Mouse (Mus musculus) layer of hippocampus, adult 8-10 months (tissue): Measurements from ENCODE around the gene Csnk2a2. TPM values are rescaled to one million over a fixed set of nuclear protein-coding genes. Genes with fewer than 3 reads are reported as not detected.

ENCODE experiments used
- DNase-seq, 2 experiments: peaks; one replicate each; pipeline ENCODE4 v3.0.0; 2022; ENCODE audit warnings: low spot score in 2 of 2
- total RNA-seq, 4 experiments: library from RNA; stranded (reverse); gene quantifications; 2 replicates each; pipeline ENCODE4 v1.2.4; 2022

Gene Csnk2a2
- 10 to 100 TPM; 61.1 to 82.5 (median 70.6) TPM for total RNA-seq

DNA sequence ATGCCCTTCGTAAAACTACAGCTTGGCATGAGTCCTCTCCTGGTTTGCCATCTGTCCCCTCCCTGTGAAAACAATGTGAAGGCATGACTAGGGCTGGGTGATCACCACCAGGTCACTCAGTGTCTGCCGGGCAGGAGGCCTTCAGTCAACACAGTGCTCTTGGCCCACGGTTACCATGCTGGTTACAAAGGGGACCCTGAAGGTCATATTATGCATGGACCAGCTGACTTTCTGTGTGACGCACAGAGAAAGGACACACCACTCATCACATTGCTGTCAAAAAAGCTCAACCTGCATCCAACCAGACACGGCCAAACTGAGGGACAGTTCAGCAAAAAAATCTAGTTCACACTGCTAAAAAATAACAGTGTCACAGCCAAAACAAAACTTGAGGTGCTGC is at the start of gene Csnk2a2:
Gene Csnk2a2, minus strand, starts transcription at position 34 of the 400 bp plus-strand sequence.
- DNase-seq = no peak

DNA sequence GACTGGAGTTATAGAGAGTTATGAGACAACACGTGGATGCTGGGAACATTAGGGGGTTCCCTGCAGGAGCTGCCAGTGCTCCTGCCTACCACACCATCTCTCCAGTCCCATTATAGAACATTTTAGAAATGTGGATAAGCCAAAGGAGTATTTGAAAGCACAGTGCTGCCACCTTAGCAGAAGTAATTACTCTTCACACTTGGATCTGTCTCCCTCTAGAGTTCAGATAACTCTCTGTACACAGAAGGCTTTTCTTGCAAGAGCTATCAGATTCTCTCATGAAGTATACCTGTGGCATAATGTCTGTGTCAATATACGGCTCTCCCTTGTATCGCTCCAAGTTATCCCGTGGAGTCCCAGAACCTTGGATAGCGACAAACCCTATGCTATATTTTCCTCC is 49.6 kb upstream of the Csnk2a2 start:
- DNase-seq = no peak

DNA sequence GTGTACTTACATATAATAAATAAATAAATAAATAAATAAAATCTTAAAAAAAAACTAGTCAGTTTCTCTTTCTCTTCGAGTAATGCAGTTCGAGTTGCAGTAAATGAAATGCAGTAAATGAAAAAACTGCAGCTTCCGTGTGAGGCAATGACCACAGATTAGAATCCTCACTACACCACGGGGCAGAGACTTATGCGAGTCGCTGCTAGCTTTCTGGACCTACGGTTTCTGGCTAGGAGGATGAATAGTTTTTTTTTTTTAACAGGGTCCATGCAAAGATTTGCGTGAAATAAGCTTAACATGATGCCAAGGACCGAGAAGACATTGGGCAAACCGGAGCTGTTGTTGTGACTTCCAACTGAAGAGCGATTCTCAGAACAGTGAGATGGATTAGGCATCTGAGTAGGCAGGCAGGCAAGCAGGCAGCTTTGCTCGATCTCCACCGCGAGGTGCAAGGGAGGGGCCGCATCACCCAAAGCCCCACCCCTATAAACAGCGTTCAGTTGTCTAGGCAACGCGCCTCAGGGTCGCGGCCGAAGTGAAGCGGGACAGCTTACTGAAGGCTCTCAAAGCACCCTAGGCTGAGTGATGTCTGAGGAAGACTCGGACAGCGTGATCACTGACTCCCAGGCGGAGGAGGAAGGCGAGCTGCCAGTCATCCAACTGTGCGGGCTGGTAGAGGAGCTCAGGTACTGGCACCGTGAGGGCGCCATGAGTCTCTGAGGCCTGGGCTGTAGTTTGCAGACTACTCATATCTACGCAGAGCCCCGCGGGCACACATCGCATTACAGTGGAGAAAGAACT is 43.9 kb upstream of the Csnk2a2 start, which contains the start of gene Ccdc113:
Gene Ccdc113, plus strand, starts transcription at position 502 of the 804 bp plus-strand sequence.
- peak; percentile 38 to 55 for DNase-seq

DNA sequence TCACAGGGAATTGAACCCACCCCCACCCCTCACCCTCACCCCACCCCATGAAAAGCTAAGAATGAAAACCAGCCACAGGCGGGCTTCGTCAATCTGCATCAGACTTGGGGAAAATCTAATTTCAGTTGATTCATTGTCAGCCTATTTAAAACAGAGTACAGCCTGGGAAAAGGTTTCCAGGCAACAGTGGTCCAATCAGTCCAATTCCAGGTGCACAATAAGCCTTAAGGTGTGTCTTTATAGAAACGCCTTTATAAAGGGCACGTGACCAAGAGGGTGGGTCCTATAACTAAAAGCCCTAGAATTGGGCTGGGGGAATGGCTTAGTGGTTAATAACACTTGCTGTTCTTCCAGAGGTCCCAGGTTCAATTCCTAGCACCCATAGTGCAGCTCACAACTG is 42.4 kb upstream of the Csnk2a2 start:
- no peak for DNase-seq

DNA sequence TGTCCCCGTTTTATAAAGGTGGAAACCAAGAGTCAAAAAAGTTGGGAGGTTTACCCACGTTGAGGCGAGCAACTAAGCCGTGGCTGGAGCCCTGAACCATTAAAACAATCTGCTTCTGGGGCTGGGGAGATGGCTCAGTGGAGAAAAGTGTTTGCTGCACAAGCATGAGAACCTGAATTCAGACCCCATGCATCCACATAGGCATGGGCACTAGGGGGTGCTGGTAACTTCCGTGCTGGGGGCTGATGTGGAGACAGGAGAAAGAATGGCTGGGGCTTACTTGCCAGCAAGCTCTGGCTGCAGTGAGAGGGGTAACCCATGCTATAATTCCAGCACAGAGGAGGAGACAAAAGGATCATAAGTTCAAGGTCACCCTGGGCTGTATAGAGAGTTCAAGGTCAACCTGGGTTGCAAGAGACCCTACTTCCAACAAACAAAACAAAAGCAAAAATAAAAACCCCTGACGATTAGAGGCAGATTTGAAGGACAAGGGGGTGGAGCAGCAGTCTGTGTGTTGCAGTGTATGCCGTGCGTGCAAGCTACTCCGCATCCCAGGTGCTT is 39.0 kb upstream of the Csnk2a2 start:
- no peak for DNase-seq

DNA sequence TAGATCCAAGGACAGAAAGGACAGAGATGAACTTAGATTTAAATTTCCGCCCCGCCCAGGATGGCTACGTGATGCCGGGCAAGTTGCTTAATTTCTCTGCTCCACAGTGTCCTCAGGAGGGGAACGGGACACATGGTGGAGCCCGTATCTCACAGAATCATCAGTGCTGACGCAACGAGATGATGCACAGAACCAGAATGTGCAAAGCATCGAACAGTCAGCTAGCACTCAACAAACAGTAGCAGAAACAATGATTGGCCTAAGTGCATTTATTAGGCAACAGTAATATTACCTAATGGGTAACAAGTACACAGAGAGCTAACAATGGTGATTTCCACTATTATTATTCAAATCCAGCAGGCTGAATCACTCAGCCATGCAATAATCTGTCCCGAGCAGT is 38.4 kb upstream of the Csnk2a2 start:
- DNase-seq = no peak

DNA sequence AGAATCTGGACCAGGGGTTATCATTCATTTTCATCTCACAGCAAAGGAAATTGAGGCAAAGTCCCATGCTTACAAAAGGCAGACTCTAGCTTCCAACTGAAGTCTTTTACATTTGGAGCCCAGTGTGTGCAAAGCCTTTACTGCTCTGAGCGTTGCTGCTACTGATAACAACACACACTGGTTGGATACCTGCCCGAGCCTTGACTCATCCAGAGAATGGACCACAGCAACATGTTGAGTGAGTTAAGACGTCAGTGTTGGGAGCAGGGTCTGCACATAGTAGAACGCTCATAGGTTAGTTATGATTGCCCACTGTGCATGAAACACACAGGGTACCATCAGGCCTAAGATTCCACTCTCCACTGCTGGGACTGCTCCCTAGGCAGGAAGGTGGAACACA is 34.2 kb upstream of the Csnk2a2 start:
- no peak for DNase-seq

DNA sequence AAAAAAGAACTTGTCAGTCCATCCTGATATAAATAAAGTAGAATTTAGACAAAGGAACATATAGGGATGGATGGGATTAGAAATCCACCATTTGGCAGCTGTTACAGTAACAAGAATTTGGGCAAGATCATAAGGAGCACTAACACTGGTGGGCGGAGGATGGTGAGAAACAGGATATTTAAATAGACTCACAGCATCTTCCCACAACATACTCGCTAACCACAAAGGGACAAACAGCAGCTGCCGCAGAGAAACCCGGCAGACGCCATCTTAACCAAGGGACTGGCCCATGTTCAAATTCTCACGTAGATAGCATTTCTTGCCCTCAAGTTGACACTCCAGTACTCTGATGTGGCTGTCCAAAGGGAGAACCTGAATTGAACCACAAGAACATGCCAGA is 27.1 kb upstream of the Csnk2a2 start:
- DNase-seq = no peak

DNA sequence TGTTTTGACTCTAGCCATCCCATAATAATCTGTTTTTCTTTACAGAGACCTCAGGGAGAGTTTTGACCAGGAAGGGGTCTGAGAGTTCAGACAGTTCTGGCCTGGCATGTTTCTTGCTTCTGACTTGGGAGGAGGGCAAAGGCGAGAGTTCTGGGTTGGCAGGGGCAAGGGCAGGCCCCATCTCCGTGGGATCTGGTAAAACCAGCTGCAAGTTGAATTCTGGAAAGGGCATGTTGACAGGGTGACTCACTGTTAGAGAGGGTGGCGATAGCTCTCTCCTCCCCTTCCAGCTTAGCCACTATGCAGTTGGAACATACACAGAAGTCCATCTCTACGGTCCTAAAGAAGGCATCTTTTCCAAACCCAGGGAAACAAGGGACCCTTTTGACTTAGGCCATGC is 23.4 kb upstream of the Csnk2a2 start:
- DNase-seq = no peak

DNA sequence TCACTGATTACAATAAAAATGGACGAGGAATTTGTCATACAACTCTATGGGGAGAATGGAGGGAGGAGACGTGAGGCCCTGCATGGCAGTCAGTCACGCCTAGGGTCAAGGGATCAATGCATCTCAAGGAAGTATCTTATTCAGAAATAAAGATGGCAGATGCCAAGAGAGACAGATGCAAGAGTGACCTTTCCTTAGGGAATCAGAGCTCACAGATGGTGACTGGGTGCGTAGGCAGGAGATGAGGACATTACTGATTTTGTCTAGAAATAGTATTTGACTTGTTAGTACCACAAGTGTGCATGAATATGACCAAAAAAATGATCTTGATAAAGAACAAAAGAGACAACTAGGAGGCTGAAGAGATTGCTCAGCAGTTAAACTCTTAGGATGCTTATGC is 22.4 kb upstream of the Csnk2a2 start:
- peak; percentile 25 to 47 for DNase-seq

DNA sequence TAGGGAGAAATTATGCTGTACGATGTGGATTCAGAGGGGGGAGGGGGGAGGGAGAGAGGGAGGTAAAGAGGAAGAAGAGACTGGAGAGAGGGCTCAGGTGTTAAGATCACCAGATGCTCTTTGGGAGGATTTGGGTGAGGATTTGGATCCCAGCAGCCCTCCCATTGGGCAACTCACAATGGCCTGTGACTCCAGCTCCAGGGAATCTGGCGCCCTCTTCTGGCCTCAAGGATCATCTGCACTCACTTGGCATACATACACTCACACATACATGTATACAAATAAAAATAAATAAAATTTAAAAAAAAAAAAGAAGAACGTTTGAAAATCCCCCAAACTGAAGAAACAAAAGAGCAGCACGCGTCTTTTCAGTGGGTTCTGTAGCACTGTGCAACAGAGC is 16.4 kb upstream of the Csnk2a2 start:
- no peak for DNase-seq

DNA sequence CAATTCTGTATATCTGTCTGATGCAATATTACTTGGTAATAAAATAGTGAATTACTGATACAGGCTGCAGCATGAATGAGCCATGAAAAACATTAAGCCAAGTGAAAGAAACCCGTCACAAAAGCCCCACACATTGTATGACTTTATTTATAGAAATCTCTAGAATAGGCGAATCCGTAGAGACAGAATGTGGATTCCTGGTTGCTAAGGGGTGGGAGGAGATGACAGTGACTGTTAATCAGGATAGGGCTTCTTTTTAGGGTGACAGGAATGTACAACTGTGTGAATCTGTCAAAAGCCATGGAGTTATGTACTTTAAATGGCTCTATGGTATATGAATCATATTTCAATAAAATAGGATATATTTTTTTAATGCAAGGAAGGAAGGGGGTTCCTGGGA is 15.8 kb upstream of the Csnk2a2 start:
- DNase-seq = no peak

DNA sequence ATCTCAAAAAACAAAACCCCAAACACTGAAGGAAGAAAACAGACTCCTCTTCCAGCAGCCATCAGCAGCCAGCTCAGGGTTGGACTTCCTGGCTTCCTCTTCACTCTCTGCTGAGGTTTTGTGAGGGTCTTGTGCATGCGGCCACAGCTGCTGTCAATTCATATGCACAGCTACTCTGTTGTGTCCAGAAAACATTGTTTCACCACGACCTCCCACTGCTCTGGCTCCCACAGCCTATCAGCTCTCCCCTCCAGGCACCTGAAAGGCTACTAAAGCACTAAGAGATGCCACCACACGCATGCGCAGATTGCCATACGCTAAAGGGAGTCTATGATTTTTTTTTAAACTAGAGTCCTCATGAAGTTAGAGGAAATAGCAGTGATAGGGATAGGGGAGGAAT is 15.0 kb upstream of the Csnk2a2 start:
- DNase-seq = no peak

DNA sequence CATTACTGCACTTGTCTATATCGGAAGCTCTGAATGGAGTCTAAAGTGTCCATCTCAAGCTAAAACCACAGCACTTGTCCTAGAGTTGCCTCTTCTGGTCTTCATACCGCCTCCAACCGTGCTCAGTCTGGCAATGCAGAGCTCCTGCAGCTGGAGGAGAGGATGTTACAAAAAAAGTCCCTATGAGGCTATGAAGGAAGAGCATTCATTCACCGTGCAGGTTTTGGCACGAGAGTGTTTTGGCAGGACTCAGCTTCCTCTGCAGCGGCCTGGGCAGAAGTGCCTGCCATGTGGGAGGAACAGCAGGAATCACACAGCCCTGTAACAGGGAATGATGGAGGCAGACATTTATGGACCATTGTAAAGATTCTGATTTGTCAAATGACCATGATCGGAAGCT is 12.6 kb upstream of the Csnk2a2 start:
- DNase-seq = no peak

DNA sequence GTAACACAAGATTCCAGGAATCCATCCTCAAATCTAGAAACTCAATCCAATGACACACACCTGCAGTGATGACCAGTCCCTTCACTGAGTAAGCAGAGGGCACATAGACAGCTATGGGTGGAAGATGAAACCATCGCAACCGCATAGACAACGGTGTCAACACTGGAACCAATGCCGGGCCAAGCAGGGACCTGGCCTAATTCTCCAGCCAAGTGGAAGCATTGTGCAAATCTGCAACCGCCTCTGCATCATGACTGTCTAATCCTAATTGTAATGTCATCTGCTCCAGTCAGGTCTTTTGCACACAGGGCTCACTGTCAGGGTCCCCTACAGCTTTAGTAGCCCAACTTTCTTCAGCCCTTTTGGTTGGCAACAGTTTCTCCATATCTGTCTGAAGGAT is 10.6 kb upstream of the Csnk2a2 start:
- no peak for DNase-seq

DNA sequence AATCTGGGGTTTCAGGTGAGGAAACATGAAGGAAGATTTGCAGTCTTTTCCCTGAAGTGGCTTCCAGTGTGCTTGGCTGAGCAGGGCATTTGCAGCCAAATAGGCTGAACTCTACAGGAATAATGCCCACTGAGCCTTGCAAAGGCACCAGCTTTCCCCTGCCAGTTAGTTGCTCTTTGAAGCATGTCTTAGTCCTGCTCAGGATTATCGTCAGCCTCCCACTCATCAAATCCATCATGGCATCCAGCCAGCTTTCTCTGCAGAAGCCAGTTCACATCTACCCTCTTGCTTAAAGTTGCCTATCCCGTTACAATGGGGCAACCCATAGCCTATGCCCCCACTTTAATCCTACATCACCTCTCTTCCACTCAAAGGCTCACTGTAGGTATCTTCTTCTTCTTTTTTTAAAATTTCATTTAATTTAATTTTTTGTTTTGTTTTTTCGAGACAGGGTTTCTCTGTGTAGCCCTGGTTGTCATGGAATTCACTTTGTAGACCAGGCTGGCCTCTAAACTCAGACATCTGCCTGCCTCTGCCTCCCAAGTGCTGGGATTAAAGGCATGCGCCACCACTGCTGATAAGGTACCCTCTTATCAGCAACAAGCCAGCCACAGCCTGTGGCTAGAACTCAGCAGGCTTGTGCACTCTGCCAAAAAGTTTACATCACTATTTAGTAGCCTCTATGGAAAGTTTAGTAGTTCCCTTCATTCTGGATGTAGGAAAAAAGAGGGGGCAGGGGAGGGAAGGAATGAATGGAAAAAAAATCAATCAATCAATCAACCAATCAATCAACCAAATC is 9.6 kb upstream of the Csnk2a2 start:
- no peak for DNase-seq

DNA sequence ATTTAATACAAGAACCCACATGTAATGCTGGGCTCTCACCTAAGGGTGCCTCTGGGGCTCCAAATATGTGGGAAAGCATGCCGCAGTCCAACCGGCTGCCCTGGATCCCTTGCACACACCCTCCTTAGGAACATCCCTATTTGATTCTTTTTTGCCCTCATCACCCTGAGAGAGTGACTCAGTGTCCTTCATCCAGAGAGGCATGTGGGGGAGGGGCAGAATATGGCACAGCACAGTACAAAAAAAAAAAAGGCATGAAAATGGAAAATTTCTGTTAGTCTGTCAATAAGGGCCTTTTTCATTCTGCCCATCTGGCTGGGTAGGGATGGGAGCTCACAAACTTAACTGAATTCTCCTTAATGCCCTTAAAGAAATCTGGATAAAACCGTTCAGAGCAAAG is 8.0 kb upstream of the Csnk2a2 start:
- no peak for DNase-seq

DNA sequence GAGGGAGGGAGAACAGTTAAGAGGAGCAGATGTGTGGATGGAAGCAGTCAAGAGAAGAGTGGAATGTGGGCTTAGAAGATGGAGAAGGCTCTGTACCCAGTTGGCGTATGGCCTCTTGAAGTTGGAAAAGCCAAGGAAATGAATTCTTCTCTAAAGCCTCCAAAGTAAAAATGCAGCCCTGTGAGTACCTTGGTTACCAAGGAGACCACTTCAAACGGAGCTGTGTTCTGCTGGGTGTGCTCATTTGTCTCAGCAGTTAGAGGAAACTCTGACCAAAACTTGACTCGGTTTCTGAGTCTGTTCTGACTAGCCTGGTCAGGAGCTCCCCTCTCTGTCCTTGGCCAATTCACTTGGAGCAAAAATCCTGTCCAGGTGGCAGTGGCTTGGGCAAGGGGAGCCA is 6.6 kb upstream of the Csnk2a2 start:
- no peak for DNase-seq

DNA sequence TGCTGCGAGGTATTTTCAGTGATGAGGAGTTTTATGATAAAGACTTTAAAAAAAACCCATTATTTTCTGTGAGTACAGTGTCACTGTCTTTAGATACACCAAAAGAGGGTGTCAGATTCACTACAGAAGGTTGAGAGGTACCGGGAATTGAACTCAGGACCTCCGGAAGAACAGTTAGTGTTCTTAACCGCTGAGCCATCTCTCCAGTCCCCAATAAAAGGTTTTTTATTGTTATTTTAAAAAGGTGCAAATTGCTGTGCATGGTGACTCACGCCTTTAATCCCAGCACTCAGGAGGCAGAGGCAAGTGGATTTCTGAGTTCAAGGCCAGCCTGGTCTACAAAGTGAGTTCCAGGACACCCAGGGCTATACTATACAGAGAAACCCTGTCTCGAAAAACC is 5.6 kb upstream of the Csnk2a2 start:
- DNase-seq = no peak

DNA sequence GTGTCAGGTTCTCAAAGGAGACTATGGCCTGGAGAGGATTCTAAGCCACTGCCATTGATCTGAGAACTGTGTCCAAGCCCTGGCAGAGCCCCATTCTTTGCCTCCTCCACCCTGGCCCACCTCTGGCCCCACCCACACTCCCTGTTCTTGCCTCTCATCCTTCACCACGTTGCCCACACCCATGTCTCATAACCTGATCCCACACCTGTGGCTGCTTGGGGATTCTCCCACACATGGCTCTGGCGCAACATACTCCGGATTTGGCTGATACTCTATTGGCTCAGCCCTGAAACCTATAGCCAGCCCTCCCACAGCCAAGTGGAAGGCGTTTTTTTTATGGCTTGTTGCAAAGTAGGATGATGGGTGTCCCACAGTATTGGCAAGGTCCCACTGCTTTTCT is 2.2 kb upstream of the Csnk2a2 start:
- no peak for DNase-seq

DNA sequence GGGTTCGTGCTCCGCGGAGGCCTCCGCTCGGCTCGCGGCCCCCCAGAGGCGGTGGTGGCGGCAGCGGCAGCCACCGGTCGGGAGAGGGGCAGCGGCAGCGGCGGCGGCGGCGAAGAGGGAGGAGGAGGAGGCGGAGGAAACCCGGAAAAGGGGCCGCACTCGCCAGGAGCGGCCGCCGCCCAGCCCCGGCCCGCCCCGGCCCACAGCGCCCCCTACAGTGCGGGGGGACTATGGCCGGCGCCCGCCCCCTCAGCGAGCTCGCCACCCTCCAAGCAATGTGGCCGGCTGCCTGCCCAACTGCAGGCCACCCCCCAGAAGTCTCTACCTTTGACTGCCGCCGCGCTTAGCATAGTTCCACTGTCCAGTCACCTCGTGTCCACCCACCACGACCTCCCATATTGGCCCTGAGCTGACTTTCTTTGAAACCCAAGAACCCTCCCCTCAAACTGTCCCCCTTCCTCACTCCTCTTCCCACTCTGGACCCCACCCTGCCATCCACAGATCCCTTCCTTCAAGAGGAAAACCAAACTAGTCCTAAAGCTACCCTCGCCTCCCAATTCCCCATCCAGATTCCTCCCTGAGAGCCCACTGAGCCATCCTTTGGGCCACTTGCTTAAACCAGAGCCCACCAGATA is 1.0 kb downstream of the Csnk2a2 start:
- DNase-seq = peak; percentile 28 to 69
